Mouse (Mus musculus) midbrain, embryonic 14.5 days (tissue): ENCODE results near the gene Ppp1r1b. TPM values are rescaled to one million over a fixed set of nuclear protein-coding genes. Genes with fewer than 3 reads are reported as not detected.

Source experiments
- ATAC-seq: fragments of 200-750 bp; cut with Nextera tagmentation; 2 replicates; pipeline ENCODE4 v1.8.0; 2017; ENCODE audit warnings: moderate number of reproducible peaks, moderate library complexity; ENCODE audit not compliant: low FRiP score, low TSS enrichment
- DNase-seq: peaks from one replicate; pipeline ENCODE4 v3.0.0-alpha.2; 2015
- H3K27ac ChIP-seq: fragments of 300-500 bp; sonication (generic); replicated peaks from 2 replicates; pipeline ENCODE4 v1.5.1; 2014; ENCODE audit warnings: mild to moderate bottlenecking, low read depth, low read length, moderate library complexity
- H3K27me3 ChIP-seq: fragments of 300-500 bp; sonication (generic); 2 replicates; pipeline ENCODE4 v1.6.1; 2014; ENCODE audit warnings: low read length, control low read depth, mixed read lengths; ENCODE audit not compliant: control insufficient read depth, insufficient read depth
- H3K36me3 ChIP-seq: fragments of 300-500 bp; sonication (generic); 2 replicates; pipeline ENCODE4 v1.6.1; 2014; ENCODE audit warnings: low read length, control low read depth; ENCODE audit not compliant: control insufficient read depth, insufficient read depth
- H3K4me1 ChIP-seq: fragments of 300-500 bp; sonication (generic); 2 replicates; pipeline ENCODE4 v1.6.1; 2014; ENCODE audit warnings: mild to moderate bottlenecking, antibody characterized with exemption, low read length, control low read depth; ENCODE audit not compliant: control insufficient read depth, insufficient read depth
- H3K4me2 ChIP-seq: fragments of 300-500 bp; sonication (generic); 2 replicates; pipeline ENCODE4 v1.6.1; 2014; ENCODE audit warnings: mild to moderate bottlenecking, low read length, moderate library complexity
- H3K4me3 ChIP-seq: fragments of 300-500 bp; sonication (generic); replicated peaks from 2 replicates; pipeline ENCODE4 v1.5.1; 2014; ENCODE audit warnings: low read depth, low read length
- H3K9ac ChIP-seq: fragments of 300-500 bp; sonication (generic); replicated peaks from 2 replicates; pipeline ENCODE4 v1.6.1; 2014; ENCODE audit warnings: mild to moderate bottlenecking, low read length, moderate library complexity
- H3K9me3 ChIP-seq: fragments of 300-500 bp; sonication (generic); 2 replicates; pipeline ENCODE4 v1.6.1; 2016; ENCODE audit warnings: low read length, control low read depth, mixed read lengths; ENCODE audit not compliant: control insufficient read depth
- WGBS: fragments of 180-500 bp; shearing (Covaris S2); extraction: QIAGEN DNeasy Blood & Tissue Kit; methylation state at CpG from one replicate; pipeline ENCODE4 v1.1.7; 2014; 5-methylcytosine and 5-hydroxymethylcytosine counted together
- polyA plus RNA-seq: library from polyadenylated mRNA; unstranded; fragments of >200 nt; fragmentation: Nextera tagmentation; extraction: Ambion mirVana; gene quantifications from 2 replicates; pipeline ENCODE4 v1.2.1, GENCODE M21; 2014

Gene Ppp1r1b
- polyA plus RNA-seq, 1 experiment from 2014 or later: 0.95 TPM

- Histone ChIP-seq H3K4me1 (no peaks in the 10 kb centered on the region), H3K27ac (no peak overlapping the region), H3K4me3 (no peak overlapping the region), H3K27me3 (peaks cover 20% of the 10 kb centered on the region; the same call in 1 of the 2 replicates), H3K36me3 (no peaks in the 10 kb centered on the region), H3K9me3 (no peaks in the 10 kb centered on the region), H3K4me2 (no peak overlapping the region), H3K9ac (no peak overlapping the region)
- 60% methylated on average over 14 of the region's 14 CpGs for WGBS
- ATAC-seq (no peak), DNase-seq (no peak)
Observed at GRCm38 (mm10) chr11:98387056-98387577, 38.9 kb downstream of the Ppp1r1b start.

- no peak overlapping the region for H3K27ac ChIP-seq
- no peak overlapping the region for H3K9ac ChIP-seq
- WGBS: 84% methylated on average over 10 of the region's 10 CpGs
- H3K4me2 ChIP-seq: no peak overlapping the region
- DNase-seq (no peak), ATAC-seq (no peak)
- H3K4me3 ChIP-seq: no peak overlapping the region
- H3K4me1 ChIP-seq: no peaks in the 10 kb centered on the region; the same call in 1 of the 2 replicates
- H3K9me3 ChIP-seq: no peaks in the 10 kb centered on the region
- H3K27me3 ChIP-seq: peaks cover 20% of the 10 kb centered on the region; the same call in 1 of the 2 replicates
- no peaks in the 10 kb centered on the region for H3K36me3 ChIP-seq
Observed at GRCm38 (mm10) chr11:98388282-98388681, 40.1 kb downstream of the Ppp1r1b start.

GRCm38 (mm10) chr11:98389221-98389780, 41.1 kb downstream of the Ppp1r1b start:
- no peak overlapping the region for H3K9ac ChIP-seq
- H3K4me2 ChIP-seq: no peak overlapping the region
- peaks cover 20% of the 10 kb centered on the region; the same call in 1 of the 2 replicates for H3K27me3 ChIP-seq
- no peak overlapping the region for H3K4me3 ChIP-seq
- no peaks in the 10 kb centered on the region for H3K36me3 ChIP-seq
- H3K4me1 ChIP-seq: no peaks in the 10 kb centered on the region; the same call in 1 of the 2 replicates
- peak; percentile 73 for DNase-seq
- no peaks in the 10 kb centered on the region for H3K9me3 ChIP-seq
- ATAC-seq: no peak
- 19% methylated on average over 9 of the region's 9 CpGs for WGBS
- H3K27ac ChIP-seq: no peak overlapping the region

- Histone ChIP-seq H3K9me3 (no peaks in the 10 kb centered on the region), H3K36me3 (no peaks in the 10 kb centered on the region), H3K9ac (no peak overlapping the region), H3K4me2 (no peak overlapping the region), H3K4me3 (no peak overlapping the region), H3K27ac (no peak overlapping the region), H3K27me3 (peaks cover 20% of the 10 kb centered on the region; the same call in 1 of the 2 replicates), H3K4me1 (no peaks in the 10 kb centered on the region; the same call in 1 of the 2 replicates)
- no peak for ATAC-seq
- WGBS: 77% methylated on average over 12 of the region's 12 CpGs
- DNase-seq: no peak
Observed at GRCm38 (mm10) chr11:98390141-98390540, 41.9 kb downstream of the Ppp1r1b start.

GRCm38 (mm10) chr11:98392034-98392433, 43.8 kb downstream of the Ppp1r1b start:
- no peaks in the 10 kb centered on the region for H3K9me3 ChIP-seq
- H3K27me3 ChIP-seq: peaks cover 13% of the 10 kb centered on the region; the same call in 1 of the 2 replicates
- no peak overlapping the region for H3K4me2 ChIP-seq
- H3K27ac ChIP-seq: no peak overlapping the region
- no peak overlapping the region for H3K9ac ChIP-seq
- WGBS: 20% methylated on average over 8 of the region's 8 CpGs
- no peak overlapping the region for H3K4me3 ChIP-seq
- no peaks in the 10 kb centered on the region; the same call in 1 of the 2 replicates for H3K4me1 ChIP-seq
- ATAC-seq (no peak), DNase-seq (no peak)
- no peaks in the 10 kb centered on the region for H3K36me3 ChIP-seq

GRCm38 (mm10) chr11:98392645-98393044, 44.4 kb downstream of the Ppp1r1b start:
- no peaks in the 10 kb centered on the region for H3K36me3 ChIP-seq
- DNase-seq: no peak
- no peak overlapping the region for H3K4me3 ChIP-seq
- no peak for ATAC-seq
- WGBS: 62% methylated on average over 4 of the region's 4 CpGs
- H3K9me3 ChIP-seq: no peaks in the 10 kb centered on the region
- H3K27ac ChIP-seq: no peak overlapping the region
- H3K4me1 ChIP-seq: no peaks in the 10 kb centered on the region; the same call in 1 of the 2 replicates
- H3K4me2 ChIP-seq: no peak overlapping the region
- peaks cover 7% of the 10 kb centered on the region; the same call in 1 of the 2 replicates for H3K27me3 ChIP-seq
- no peak overlapping the region for H3K9ac ChIP-seq

- WGBS: 72% methylated on average over 6 of the region's 6 CpGs
- Histone ChIP-seq H3K4me3 (no peak overlapping the region), H3K9me3 (no peaks in the 10 kb centered on the region), H3K27ac (no peak overlapping the region), H3K9ac (no peak overlapping the region), H3K27me3 (peaks cover under 1% of the 10 kb centered on the region; the same call in 1 of the 2 replicates), H3K36me3 (no peaks in the 10 kb centered on the region), H3K4me1 (no peaks in the 10 kb centered on the region; the same call in 1 of the 2 replicates), H3K4me2 (no peak overlapping the region)
- DNase-seq (no peak), ATAC-seq (no peak)
Observed at GRCm38 (mm10) chr11:98393317-98393716, 45.1 kb downstream of the Ppp1r1b start.

GRCm38 (mm10) chr11:98394301-98394700, 46.1 kb downstream of the Ppp1r1b start:
- H3K4me2 ChIP-seq: no peak overlapping the region
- H3K4me3 ChIP-seq: no peak overlapping the region
- H3K27ac ChIP-seq: no peak overlapping the region
- H3K36me3 ChIP-seq: no peaks in the 10 kb centered on the region
- H3K4me1 ChIP-seq: peaks cover under 1% of the 10 kb centered on the region
- 60% methylated on average over 6 of the region's 6 CpGs for WGBS
- DNase-seq (no peak), ATAC-seq (no peak)
- no peaks in the 10 kb centered on the region for H3K9me3 ChIP-seq
- no peak overlapping the region for H3K9ac ChIP-seq
- H3K27me3 ChIP-seq: no peaks in the 10 kb centered on the region; the same call in 1 of the 2 replicates

- H3K4me1 ChIP-seq: peaks cover 7% of the 10 kb centered on the region
- H3K4me2 ChIP-seq: no peak overlapping the region
- WGBS: 48% methylated on average over 4 of the region's 4 CpGs
- H3K27me3 ChIP-seq: no peaks in the 10 kb centered on the region; the same call in 1 of the 2 replicates
- no peaks in the 10 kb centered on the region for H3K9me3 ChIP-seq
- DNase-seq (no peak), ATAC-seq (no peak)
- H3K4me3 ChIP-seq: no peak overlapping the region
- no peak overlapping the region for H3K27ac ChIP-seq
- no peaks in the 10 kb centered on the region for H3K36me3 ChIP-seq
- H3K9ac ChIP-seq: no peak overlapping the region
Observed at GRCm38 (mm10) chr11:98395041-98395440, 46.8 kb downstream of the Ppp1r1b start.
